Mouse (Mus musculus) intestine, embryonic 14.5 days (tissue): ENCODE measurements around the gene Lmtk3. TPM values are rescaled to one million over a fixed set of nuclear protein-coding genes. Genes with fewer than 3 reads are reported as not detected.
A peak's percentile ranks its signal among the peaks of the same experiment; 100 is the strongest.

Source experiments
- ATAC-seq: fragments of 200-750 bp; cut with Nextera tagmentation; replicated peaks from 2 replicates; pipeline ENCODE4 v1.8.0; 2017; ENCODE audit warnings: low read depth, moderate number of reproducible peaks, moderate TSS enrichment, moderate library complexity; ENCODE audit not compliant: low FRiP score, low TSS enrichment
- DNase-seq: peaks from one replicate; pipeline ENCODE4 v3.0.0-alpha.2; 2018; ENCODE audit warnings: low spot score
- H3K27ac ChIP-seq: fragments of 300-500 bp; sonication (generic); 2 replicates; pipeline ENCODE4 v1.5.1; 2014; ENCODE audit warnings: low read depth, mild to moderate bottlenecking, control low read depth
- H3K27me3 ChIP-seq: fragments of 300-500 bp; sonication (generic); replicated peaks from 2 replicates; pipeline ENCODE4 v1.6.1; 2014; ENCODE audit warnings: low read length, control low read depth; ENCODE audit not compliant: control insufficient read depth, insufficient read depth
- H3K36me3 ChIP-seq: fragments of 300-500 bp; sonication (generic); 2 replicates; pipeline ENCODE4 v1.6.1; 2014; ENCODE audit warnings: low read length, control low read depth; ENCODE audit not compliant: control insufficient read depth, insufficient read depth
- H3K4me1 ChIP-seq: fragments of 300-500 bp; sonication (generic); replicated peaks from 2 replicates; pipeline ENCODE4 v1.6.1; 2014; ENCODE audit warnings: low read length, control low read depth, mixed read lengths; ENCODE audit not compliant: control insufficient read depth, insufficient read depth
- H3K4me2 ChIP-seq: fragments of 300-500 bp; sonication (generic); 2 replicates; pipeline ENCODE4 v1.6.1; 2014; ENCODE audit warnings: low read length
- H3K4me3 ChIP-seq: fragments of 300-500 bp; sonication (generic); 2 replicates; pipeline ENCODE4 v1.5.1; 2014; ENCODE audit warnings: low read depth, low read length, control low read depth, mixed read lengths
- H3K9ac ChIP-seq: fragments of 300-500 bp; sonication (generic); 2 replicates; pipeline ENCODE4 v1.6.1; 2014; ENCODE audit warnings: mild to moderate bottlenecking, low read length
- H3K9me3 ChIP-seq: fragments of 300-500 bp; sonication (generic); 2 replicates; pipeline ENCODE4 v1.6.1; 2016; ENCODE audit warnings: low read length, control low read depth; ENCODE audit not compliant: control insufficient read depth
- WGBS: fragments of 180-500 bp; shearing (Covaris S2); extraction: QIAGEN DNeasy Blood & Tissue Kit; methylation state at CpG from one replicate; pipeline ENCODE4 v1.1.7; 2014; 5-methylcytosine and 5-hydroxymethylcytosine counted together
- polyA plus RNA-seq: library from polyadenylated mRNA; unstranded; fragments of >200 nt; fragmentation: Nextera tagmentation; extraction: Ambion mirVana; gene quantifications from 2 replicates; pipeline ENCODE4 v1.2.1, GENCODE M21; 2014

Lmtk3 gene
- polyA plus RNA-seq, 1 experiment from 2014 or later, result 1.9 TPM

GRCm38 (mm10) chr7:45833924-45834323 is 50.4 kb downstream of the Lmtk3 start:
- 2% methylated on average over 29 of the region's 31 CpGs for whole genome bisulfite sequencing
- H3K9me3 ChIP-seq, result no peaks in the 10 kb centered on the region
- peaks cover 6% of the 10 kb centered on the region; the same call in 1 of the 2 replicates for H3K36me3 ChIP-seq
- H3K27ac ChIP-seq, result no peak overlapping the region
- peak overlapping the region; percentile 50 for H3K4me2 ChIP-seq
- no peak for DNase-seq
- peaks cover 52% of the 10 kb centered on the region for H3K27me3 ChIP-seq
- H3K9ac ChIP-seq, result 0 out of 2 replicates have a peak overlapping the region, but pooled peaks have one; percentile 13
- H3K4me1 ChIP-seq, result peaks cover 12% of the 10 kb centered on the region
- H3K4me3 ChIP-seq, result peak overlapping the region; percentile 39
- no peak for ATAC-seq

GRCm38 (mm10) chr7:45842950-45843744 is 59.6 kb downstream of the Lmtk3 start:
- Histone ChIP-seq H3K9ac (no peak overlapping the region), H3K9me3 (no peaks in the 10 kb centered on the region), H3K4me1 (no peaks in the 10 kb centered on the region), H3K27ac (no peak overlapping the region), H3K4me3 (no peak overlapping the region), H3K4me2 (no peak overlapping the region), H3K36me3 (no peaks in the 10 kb centered on the region), H3K27me3 (0 out of 2 replicates have a peak, but pooled peaks cover 3% of the 10 kb centered on the region)
- DNase-seq (no peak), ATAC-seq (no peak)
- 89% methylated on average over 10 of the region's 10 CpGs for whole genome bisulfite sequencing

GRCm38 (mm10) chr7:45848447-45849027 is 65.0 kb downstream of the Lmtk3 start:
- H3K4me1 ChIP-seq, result no peaks in the 10 kb centered on the region
- H3K9me3 ChIP-seq, result no peaks in the 10 kb centered on the region
- no peak for DNase-seq
- ATAC-seq, result no peak
- H3K27me3 ChIP-seq, result no peaks in the 10 kb centered on the region
- no peak overlapping the region for H3K4me3 ChIP-seq
- 8% methylated on average over 6 of the region's 6 CpGs for WGBS
- H3K36me3 ChIP-seq, result no peaks in the 10 kb centered on the region
- H3K27ac ChIP-seq, result no peak overlapping the region
- no peak overlapping the region for H3K9ac ChIP-seq
- H3K4me2 ChIP-seq, result no peak overlapping the region

- H3K4me3 ChIP-seq, result no peak overlapping the region
- no peaks in the 10 kb centered on the region for H3K9me3 ChIP-seq
- H3K9ac ChIP-seq, result no peak overlapping the region
- WGBS, result 72% methylated on average over 3 of the region's 3 CpGs
- no peak overlapping the region for H3K4me2 ChIP-seq
- ATAC-seq (no peak), DNase-seq (no peak)
- H3K27me3 ChIP-seq, result no peaks in the 10 kb centered on the region
- no peaks in the 10 kb centered on the region for H3K4me1 ChIP-seq
- H3K27ac ChIP-seq, result no peak overlapping the region
- H3K36me3 ChIP-seq, result no peaks in the 10 kb centered on the region
Measured at GRCm38 (mm10) chr7:45850661-45851060, 67.1 kb downstream of the Lmtk3 start.

- ATAC-seq (no peak), DNase-seq (no peak)
- Histone ChIP-seq H3K9ac (no peak overlapping the region), H3K9me3 (no peaks in the 10 kb centered on the region), H3K36me3 (no peaks in the 10 kb centered on the region), H3K4me1 (peaks cover 6% of the 10 kb centered on the region), H3K4me3 (no peak overlapping the region), H3K27ac (no peak overlapping the region), H3K4me2 (no peak overlapping the region), H3K27me3 (peaks cover 15% of the 10 kb centered on the region; the same call in 1 of the 2 replicates)
- 85% methylated on average over 12 of the region's 12 CpGs for WGBS
Measured at GRCm38 (mm10) chr7:45853089-45853488, 69.6 kb downstream of the Lmtk3 start.

Other genes with a start within 250 kb of the Lmtk3 start
- gene Hsd17b14, start 228.8 kb upstream of the Lmtk3 start, polyA plus RNA-seq, result 2.3 and 2.5 TPM in 2 replicates
- gene Bcat2, start 213.6 kb upstream of the Lmtk3 start, polyA plus RNA-seq, result 56.7 and 60.1 TPM in 2 replicates
- 0.19 and 0.58 TPM in 2 replicates for gene Fgf21, start 168.2 kb upstream of the Lmtk3 start, polyA plus RNA-seq
- gene Fut1, start 166.4 kb upstream of the Lmtk3 start, polyA plus RNA-seq, result 0.65 and 0.70 TPM in 2 replicates
- 0.13 and 0.27 TPM in 2 replicates for gene Izumo1, start 161.9 kb upstream of the Lmtk3 start, polyA plus RNA-seq
- 7.7 and 9.1 TPM in 2 replicates for gene Rasip1, start 156.2 kb upstream of the Lmtk3 start, polyA plus RNA-seq
- gene Mamstr, start 143.8 kb upstream of the Lmtk3 start, polyA plus RNA-seq, result 5.1 and 6.8 TPM in 2 replicates
- gene Fut2, start 117.3 kb upstream of the Lmtk3 start, polyA plus RNA-seq, result 7.9 and 8.3 TPM in 2 replicates
- gene Ntn5, start 99.7 kb upstream of the Lmtk3 start, polyA plus RNA-seq, result 0.80 and 0.83 TPM in 2 replicates
- 4.8 and 6.0 TPM in 2 replicates for gene Sec1, start 89.3 kb upstream of the Lmtk3 start, polyA plus RNA-seq
- gene Car11, start 83.9 kb upstream of the Lmtk3 start, polyA plus RNA-seq, result 7.3 and 8.2 TPM in 2 replicates
- 3.7 and 4.0 TPM in 2 replicates for gene Dbp, start 78.7 kb upstream of the Lmtk3 start, polyA plus RNA-seq
- 1,434 and 1,450 TPM in 2 replicates for gene Rpl18, start 68.3 kb upstream of the Lmtk3 start, polyA plus RNA-seq
- gene Sphk2, start 65.7 kb upstream of the Lmtk3 start, polyA plus RNA-seq, result 27.3 and 28.1 TPM in 2 replicates
- gene Fam83e, start 62.5 kb upstream of the Lmtk3 start, polyA plus RNA-seq, result 4.1 and 5.8 TPM in 2 replicates
- 0.45 TPM in 1 of 2 replicates, not detected in the other for gene Spaca4, start 57.9 kb upstream of the Lmtk3 start, polyA plus RNA-seq
- gene Sult2b1, start 931 bp downstream of the Lmtk3 start, polyA plus RNA-seq, result 1.2 and 2.3 TPM in 2 replicates
- 91.9 and 95.5 TPM in 2 replicates for gene Cyth2, start 30.8 kb downstream of the Lmtk3 start, polyA plus RNA-seq
- 1.2 and 1.5 TPM in 2 replicates for gene Kcnj14, start 41.0 kb downstream of the Lmtk3 start, polyA plus RNA-seq
- 86.9 and 95.1 TPM in 2 replicates for gene Grwd1, start 47.2 kb downstream of the Lmtk3 start, polyA plus RNA-seq
- 120 and 124 TPM in 2 replicates for gene Kdelr1, start 89.0 kb downstream of the Lmtk3 start, polyA plus RNA-seq
- 0.24 and 0.37 TPM in 2 replicates for gene Grin2d, start 94.6 kb downstream of the Lmtk3 start, polyA plus RNA-seq
- 0.99 and 1.0 TPM in 2 replicates for gene Syngr4, start 113.0 kb downstream of the Lmtk3 start, polyA plus RNA-seq
- gene Tmem143, start 113.2 kb downstream of the Lmtk3 start, polyA plus RNA-seq, result 3.9 and 4.3 TPM in 2 replicates
- 204 and 220 TPM in 2 replicates for gene Emp3, start 137.7 kb downstream of the Lmtk3 start, polyA plus RNA-seq
- gene Ccdc114, start 140.3 kb downstream of the Lmtk3 start, polyA plus RNA-seq, result 3.5 and 4.3 TPM in 2 replicates
- gene Abcc6, start 246.6 kb downstream of the Lmtk3 start, polyA plus RNA-seq, result 1.5 and 2.4 TPM in 2 replicates
- gene Nomo1, start 250.0 kb downstream of the Lmtk3 start, polyA plus RNA-seq, result 39.3 and 48.2 TPM in 2 replicates